Mouse (Mus musculus): ENCODE measurements around the gene Sumo3. TPM values are rescaled to one million over a fixed set of nuclear protein-coding genes. Genes with fewer than 3 reads are reported as not detected.

The Sumo3 gene
- total and polyA plus RNA-seq, 2 experiments from 2014 or later = 218 to 348 TPM

DNA sequence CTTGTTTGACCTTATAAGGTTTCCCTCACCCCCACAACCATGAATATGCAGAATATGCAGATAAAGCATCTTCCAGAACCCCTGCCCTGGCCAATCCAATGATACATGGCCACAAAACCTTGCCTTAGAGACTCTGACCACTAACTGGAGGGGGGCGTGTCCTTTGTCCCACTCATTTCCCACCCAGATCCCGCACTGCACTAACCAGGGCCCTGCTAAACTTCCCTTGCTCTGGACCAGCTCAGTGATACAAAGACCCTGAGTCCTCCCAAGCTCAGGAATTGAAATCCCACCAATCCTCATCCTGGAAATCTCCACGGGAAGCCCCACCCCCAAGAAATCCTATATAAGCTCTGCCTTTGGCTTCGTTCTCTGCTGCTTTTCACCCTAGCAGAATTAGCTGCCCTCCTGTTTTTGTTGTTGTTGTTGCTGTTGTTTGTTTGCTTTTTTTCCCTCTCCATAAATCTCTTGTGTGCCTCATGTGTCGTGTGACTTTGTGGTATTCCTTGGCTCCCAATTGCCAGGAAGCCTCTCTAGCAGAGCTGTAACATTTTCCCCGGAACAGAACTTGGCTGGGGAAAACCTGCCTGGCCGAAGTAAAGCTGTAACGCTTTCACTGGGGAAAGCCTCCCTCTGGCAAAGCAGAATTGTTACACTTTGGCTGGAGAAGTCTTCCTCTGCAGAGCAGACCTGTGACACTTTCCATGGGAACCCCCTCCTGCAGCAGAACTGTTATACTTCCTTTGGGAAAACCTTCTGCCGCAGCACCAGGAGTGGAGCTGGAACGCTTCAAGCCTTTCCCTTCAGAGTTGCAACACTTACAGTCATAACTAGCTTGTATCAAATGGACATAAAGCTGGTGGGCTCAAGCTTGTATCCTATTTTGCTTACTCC, 25.6 kb upstream of the Sumo3 start:
- H3K9ac ChIP-seq (replicated peaks; ENCODE audit: low read length) = no peak overlapping the region
- no peak overlapping the region for H3K4me3 ChIP-seq (ENCODE audit: low read length)
- ATAC-seq (no peak), DNase-seq (ENCODE audit: low spot score) (no peak)
- TF ChIP-seq CTCF (IDR thresholded peaks at IDR 0.05; ENCODE audit: low read depth) = no peak
- H3K9me3 ChIP-seq (ENCODE audit: low read length) = no peaks in the 10 kb centered on the region
- H3K4me1 ChIP-seq (ENCODE audit: insufficient read depth, low read length) = 0 out of 2 replicates have a peak, but pooled peaks cover 8% of the 10 kb centered on the region
- no peaks in the 10 kb centered on the region for H3K36me3 ChIP-seq (ENCODE audit: insufficient read depth, low read length)
- no peak overlapping the region for H3K27ac ChIP-seq
- H3K4me2 ChIP-seq (ENCODE audit: low read depth, low read length) = 0 out of 2 replicates have a peak overlapping the region, but pooled peaks have one; percentile 94
- H3K27me3 ChIP-seq (ENCODE audit: insufficient read depth, low read length) = no peaks in the 10 kb centered on the region
- WGBS = 61% methylated on average over 10 of the region's 10 CpGs

DNA sequence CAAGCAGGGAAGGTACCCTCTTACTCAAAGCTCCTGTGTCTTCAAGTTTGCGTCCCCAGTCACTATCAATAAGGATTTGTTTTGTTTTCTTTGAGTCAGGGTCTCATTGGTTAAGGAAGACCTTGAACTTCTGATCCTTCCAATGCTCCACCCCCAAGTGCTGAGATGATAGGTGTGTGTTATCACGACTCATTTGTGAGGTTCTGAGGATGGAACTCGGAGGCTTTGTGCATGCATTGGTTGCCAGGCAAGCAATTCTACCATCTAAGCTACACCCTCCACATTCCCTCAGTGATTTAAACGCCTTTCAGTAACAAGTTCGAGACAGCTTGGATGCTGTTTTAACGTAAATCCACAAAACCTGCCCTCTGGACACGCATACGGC, 24.9 kb upstream of the Sumo3 start:
- 0 out of 2 replicates have a peak, but pooled peaks cover 8% of the 10 kb centered on the region for H3K4me1 ChIP-seq (ENCODE audit: insufficient read depth, low read length)
- H3K4me3 ChIP-seq (ENCODE audit: low read length) = peak overlapping the region; percentile 84
- no peak for DNase-seq (ENCODE audit: low spot score)
- peak overlapping the region; percentile 84 for H3K9ac ChIP-seq (replicated peaks; ENCODE audit: low read length)
- no peaks in the 10 kb centered on the region for H3K27me3 ChIP-seq (ENCODE audit: insufficient read depth, low read length)
- TF ChIP-seq CTCF (IDR thresholded peaks at IDR 0.05; ENCODE audit: low read depth) = no peak
- peak overlapping the region; percentile 94 for H3K4me2 ChIP-seq (ENCODE audit: low read depth, low read length)
- peak overlapping the region; percentile 92 for H3K27ac ChIP-seq
- H3K9me3 ChIP-seq (ENCODE audit: low read length) = no peaks in the 10 kb centered on the region
- peak; percentile 13; the same call in 1 of the 2 replicates for ATAC-seq
- no peaks in the 10 kb centered on the region for H3K36me3 ChIP-seq (ENCODE audit: insufficient read depth, low read length)
- WGBS = 8% methylated on average over 8 of the region's 8 CpGs

DNA sequence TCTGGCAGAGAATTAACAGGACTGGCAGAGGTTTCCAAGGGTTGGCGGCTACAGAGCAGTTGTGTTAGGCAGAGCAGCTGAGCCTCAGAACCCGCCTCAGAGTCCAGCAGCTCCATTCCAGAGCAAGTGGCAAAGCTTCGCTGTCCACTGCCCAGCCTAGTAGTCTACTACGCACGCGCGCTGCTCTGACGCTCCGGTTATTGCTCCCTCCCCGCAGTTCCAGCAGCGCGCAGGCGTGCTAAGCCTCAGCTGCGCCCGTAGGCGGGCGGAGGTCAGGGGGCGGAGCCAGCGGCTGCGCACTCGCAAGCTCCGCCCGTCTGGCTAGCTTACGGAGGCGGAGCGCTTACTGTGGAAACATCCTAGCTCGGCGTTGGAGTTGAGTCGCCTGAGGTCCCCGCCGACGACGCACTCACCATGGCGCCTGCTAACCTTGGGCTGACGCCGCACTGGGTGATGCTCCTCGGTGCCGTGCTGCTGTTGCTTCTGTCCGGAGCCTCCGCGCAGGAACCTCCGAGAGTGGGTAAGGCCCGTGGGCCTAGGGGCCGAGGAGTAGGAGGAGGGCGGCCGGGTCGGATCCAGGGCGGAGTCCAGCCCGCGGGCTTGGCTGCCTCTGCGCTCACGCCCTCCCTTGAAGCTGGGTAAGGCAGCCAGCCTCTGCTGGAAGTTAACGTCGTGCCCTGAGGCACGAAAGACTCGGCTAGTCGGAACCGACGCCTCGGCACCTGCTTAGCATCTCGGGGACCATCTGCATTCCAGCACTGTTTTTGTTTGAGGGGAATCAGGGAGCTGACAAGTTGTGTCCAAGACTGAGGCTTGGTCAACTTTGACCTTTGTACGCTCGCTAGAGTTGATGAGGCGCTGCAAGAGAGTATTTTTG, 24.3 kb upstream of the Sumo3 start, which contains the start of gene Pttg1ip:
TSS of gene Pttg1ip (plus strand) at position 313 of the 877 bp plus-strand sequence.
- Histone ChIP-seq H3K4me1 (ENCODE audit: insufficient read depth, low read length) (0 out of 2 replicates have a peak, but pooled peaks cover 8% of the 10 kb centered on the region), H3K9me3 (ENCODE audit: low read length) (no peaks in the 10 kb centered on the region), H3K4me2 (ENCODE audit: low read depth, low read length) (peak within 1 kb of the TSS; percentile 94), H3K27ac (peak within 1 kb of the TSS; percentile 92), H3K9ac (replicated peaks; ENCODE audit: low read length) (peak within 1 kb of the TSS; percentile 84), H3K27me3 (ENCODE audit: insufficient read depth, low read length) (no peaks in the 10 kb centered on the region), H3K4me3 (ENCODE audit: low read length) (peak within 1 kb of the TSS; percentile 84), H3K36me3 (ENCODE audit: insufficient read depth, low read length) (no peaks in the 10 kb centered on the region)
- under 1% methylated on average over 61 of the region's 64 CpGs for WGBS
- ATAC-seq = peak; percentile 98
- peak; percentile 6; the same call in 1 of the 2 replicates for TF ChIP-seq CTCF (IDR thresholded peaks at IDR 0.05; ENCODE audit: low read depth)
- peak; percentile 100 for DNase-seq (ENCODE audit: low spot score)

GRCm38 (mm10) chr10:77582285-77582618, 23.6 kb upstream of the Sumo3 start:
- H3K9me3 ChIP-seq (ENCODE audit: low read length) = no peaks in the 10 kb centered on the region
- DNase-seq (ENCODE audit: low spot score) (no peak), ATAC-seq (no peak)
- no peak for TF ChIP-seq CTCF (IDR thresholded peaks at IDR 0.05; ENCODE audit: low read depth)
- peak overlapping the region; percentile 94 for H3K4me2 ChIP-seq (ENCODE audit: low read depth, low read length)
- no peaks in the 10 kb centered on the region for H3K27me3 ChIP-seq (ENCODE audit: insufficient read depth, low read length)
- peak overlapping the region; percentile 84 for H3K4me3 ChIP-seq (ENCODE audit: low read length)
- H3K27ac ChIP-seq = peak overlapping the region; percentile 92
- 13% methylated on average over 8 of the region's 8 CpGs for WGBS
- H3K9ac ChIP-seq (replicated peaks; ENCODE audit: low read length) = peak overlapping the region; percentile 84
- no peaks in the 10 kb centered on the region for H3K36me3 ChIP-seq (ENCODE audit: insufficient read depth, low read length)
- 0 out of 2 replicates have a peak, but pooled peaks cover 12% of the 10 kb centered on the region for H3K4me1 ChIP-seq (ENCODE audit: insufficient read depth, low read length)

- no peak for ATAC-seq
- H3K36me3 ChIP-seq (ENCODE audit: insufficient read depth, low read length) = no peaks in the 10 kb centered on the region
- H3K27ac ChIP-seq = no peak overlapping the region
- H3K4me3 ChIP-seq (ENCODE audit: low read length) = no peak overlapping the region
- H3K9me3 ChIP-seq (ENCODE audit: low read length) = no peaks in the 10 kb centered on the region
- 64% methylated on average over 10 of the region's 10 CpGs for WGBS
- no peak overlapping the region for H3K9ac ChIP-seq (replicated peaks; ENCODE audit: low read length)
- no peaks in the 10 kb centered on the region for H3K27me3 ChIP-seq (ENCODE audit: insufficient read depth, low read length)
- H3K4me1 ChIP-seq (ENCODE audit: insufficient read depth, low read length) = 0 out of 2 replicates have a peak, but pooled peaks cover 12% of the 10 kb centered on the region
- 0 out of 2 replicates have a peak overlapping the region, but pooled peaks have one; percentile 7 for H3K4me2 ChIP-seq (ENCODE audit: low read depth, low read length)
- TF ChIP-seq CTCF (IDR thresholded peaks at IDR 0.05; ENCODE audit: low read depth) = no peak
- DNase-seq (ENCODE audit: low spot score) = peak; percentile 20
Observed at GRCm38 (mm10) chr10:77583795-77584422, 22.0 kb upstream of the Sumo3 start.

DNA sequence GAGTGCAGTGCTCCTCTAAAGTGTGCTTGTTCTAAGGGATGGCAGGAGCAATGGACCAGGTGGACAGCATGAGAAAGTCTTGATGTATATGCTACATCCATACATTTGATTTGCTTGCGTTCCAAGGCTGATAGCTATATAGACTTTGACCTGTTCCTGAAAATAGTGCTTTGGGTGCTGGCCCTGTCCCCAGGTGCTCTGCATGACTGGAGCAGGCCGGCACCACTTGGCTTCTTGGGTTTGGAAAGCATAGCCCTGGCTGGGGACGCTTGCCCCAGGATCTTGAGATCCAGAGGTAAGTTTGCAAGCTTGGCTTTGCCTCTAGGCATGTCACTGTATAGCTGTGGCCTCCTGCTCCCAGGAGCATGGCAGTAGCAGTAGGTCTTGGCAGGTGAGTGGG, 19.3 kb upstream of the Sumo3 start:
- Histone ChIP-seq H3K9me3 (ENCODE audit: low read length) (no peaks in the 10 kb centered on the region), H3K27me3 (ENCODE audit: insufficient read depth, low read length) (no peaks in the 10 kb centered on the region), H3K4me1 (ENCODE audit: insufficient read depth, low read length) (0 out of 2 replicates have a peak, but pooled peaks cover 12% of the 10 kb centered on the region), H3K9ac (replicated peaks; ENCODE audit: low read length) (no peak overlapping the region), H3K36me3 (ENCODE audit: insufficient read depth, low read length) (no peaks in the 10 kb centered on the region), H3K27ac (no peak overlapping the region), H3K4me3 (ENCODE audit: low read length) (no peak overlapping the region), H3K4me2 (ENCODE audit: low read depth, low read length) (no peak overlapping the region)
- no peak for TF ChIP-seq CTCF (IDR thresholded peaks at IDR 0.05; ENCODE audit: low read depth)
- ATAC-seq (no peak), DNase-seq (ENCODE audit: low spot score) (no peak)
- WGBS = 90% methylated on average over 3 of the region's 3 CpGs
